Mouse (Mus musculus): ENCODE results near the gene Six3.

Six3 gene

DNA sequence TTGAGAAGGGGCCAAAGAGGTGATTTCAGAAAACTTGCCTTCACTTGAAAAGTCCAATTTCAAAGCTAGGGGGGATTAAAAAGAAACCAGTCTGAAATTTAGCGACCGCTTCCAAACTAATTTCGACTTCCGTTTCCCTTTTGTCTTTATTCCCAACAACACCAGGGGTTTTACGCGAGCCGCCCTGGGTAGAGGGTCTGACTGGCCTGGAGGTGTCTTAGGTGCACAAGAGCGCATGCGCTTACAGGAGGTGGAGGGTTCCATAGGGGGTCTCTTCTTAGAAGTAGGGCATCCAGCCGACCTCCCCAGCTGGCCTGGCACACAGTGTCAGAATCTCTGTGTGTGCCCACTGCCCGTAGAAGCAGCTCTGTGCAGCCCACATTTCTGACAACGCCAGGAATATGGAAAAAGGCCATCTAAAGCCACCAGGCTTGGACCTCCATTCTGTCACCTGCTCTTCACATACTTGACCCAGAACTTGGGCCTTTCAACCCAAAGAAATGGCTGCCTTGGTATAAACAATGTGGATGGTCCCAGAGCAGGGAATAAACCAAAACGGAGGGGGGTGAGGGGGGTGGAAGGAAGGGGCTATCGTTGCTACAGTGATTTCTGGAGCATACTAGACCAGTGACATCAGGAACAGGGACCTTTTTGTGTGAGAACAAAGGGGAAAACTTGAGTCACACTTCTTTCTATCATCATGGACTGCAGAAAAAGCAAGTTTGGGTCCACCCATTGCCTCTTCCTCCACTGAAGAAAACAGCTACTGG is 12.9 kb downstream of the Six3 start:
- DNase-seq (ENCODE audit: low spot score), result no peak

DNA sequence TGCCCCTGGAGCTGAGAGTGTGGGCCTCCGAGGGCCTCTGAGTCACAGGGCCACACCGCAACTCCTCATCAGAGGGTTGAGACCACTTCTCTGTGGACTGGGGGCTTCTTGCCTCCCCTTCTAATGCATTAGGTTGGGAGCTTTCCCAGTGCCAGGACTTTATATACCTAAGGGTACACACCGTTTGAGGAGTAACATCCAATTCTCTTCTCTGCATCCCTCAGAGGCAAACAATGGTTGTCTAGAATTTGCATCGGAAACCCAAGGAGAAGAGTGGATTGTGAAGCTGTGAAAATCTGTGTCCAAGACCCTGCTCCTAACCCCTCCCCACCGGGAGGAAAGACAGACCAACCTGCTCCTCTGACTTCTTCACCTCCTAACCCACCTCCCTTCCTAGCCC is 14.3 kb downstream of the Six3 start:
- DNase-seq (ENCODE audit: low spot score), result no peak

DNA sequence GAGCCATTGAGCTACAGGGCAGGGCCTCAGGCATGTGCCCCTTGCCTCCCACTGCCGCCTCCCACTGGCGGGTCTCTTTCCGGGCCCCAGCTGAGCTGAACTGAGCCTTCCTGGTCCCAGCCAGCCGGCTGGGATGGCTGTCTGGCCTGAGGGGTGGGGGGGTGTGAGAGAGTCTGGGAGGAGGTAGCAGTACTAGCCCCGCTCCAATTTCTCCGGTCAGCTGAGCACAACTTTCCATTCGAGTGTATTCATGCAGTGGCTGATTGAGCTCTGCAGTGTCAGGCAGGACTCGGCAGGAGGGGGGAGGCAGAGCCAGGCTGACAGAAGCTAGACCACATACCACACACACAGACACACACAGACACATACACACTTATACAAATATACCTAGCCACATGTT is 15.4 kb downstream of the Six3 start:
- DNase-seq (ENCODE audit: low spot score), result no peak

DNA sequence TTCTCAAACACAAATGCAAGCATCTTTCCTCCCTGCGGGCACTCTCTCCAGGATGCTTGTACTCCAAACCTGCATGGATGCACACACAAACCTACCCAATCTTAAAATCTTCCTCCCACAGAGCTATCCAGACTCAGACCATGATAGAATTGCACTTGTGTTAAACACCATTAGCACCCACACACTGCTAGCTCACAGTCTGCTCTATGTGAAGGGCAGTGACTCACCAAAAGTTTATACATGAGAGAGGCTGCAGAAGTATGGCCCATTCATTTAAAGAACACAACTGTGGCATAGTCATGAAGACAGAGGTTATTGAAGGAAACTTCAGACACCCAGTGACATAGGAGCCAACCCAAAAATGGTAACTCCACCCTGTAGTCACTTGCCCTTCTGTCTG is 16.0 kb downstream of the Six3 start:
- DNase-seq (ENCODE audit: low spot score), result no peak

DNA sequence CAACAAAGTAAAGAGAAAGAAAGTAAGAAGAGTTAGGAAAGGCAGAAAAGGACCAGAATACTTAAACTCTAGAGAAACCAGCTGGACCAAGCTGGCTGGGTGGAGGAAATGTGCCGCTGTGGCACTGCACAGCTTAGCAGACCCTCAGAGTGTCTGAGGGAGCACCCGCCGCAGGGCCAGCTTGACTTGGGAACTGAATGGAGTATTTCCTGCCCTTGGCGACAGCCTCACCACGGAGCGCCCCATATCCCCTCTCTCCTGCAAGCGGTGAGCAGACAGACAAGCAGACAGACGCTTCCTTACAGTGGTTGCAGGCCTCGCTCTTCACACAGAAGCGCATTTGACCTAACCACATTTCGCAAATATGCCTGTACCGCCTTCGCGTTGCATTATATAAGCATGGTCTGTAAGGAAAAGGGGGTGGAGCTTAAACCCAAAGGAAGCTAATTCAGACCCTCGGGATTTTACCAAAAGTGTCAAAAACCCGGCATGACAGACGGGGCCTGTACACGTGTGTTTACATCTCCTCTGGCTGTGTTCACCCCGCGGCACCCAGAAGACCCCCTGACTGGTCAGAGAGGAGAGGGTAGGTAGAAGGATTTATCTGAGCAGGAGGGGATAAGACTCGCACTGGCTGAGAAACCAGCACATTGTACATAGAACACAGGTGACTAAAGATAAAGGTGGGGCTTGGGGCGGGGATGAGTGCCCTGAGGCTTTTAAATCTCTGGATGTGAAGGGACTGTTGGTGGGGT is 17.1 kb downstream of the Six3 start:
- no peak for DNase-seq (ENCODE audit: low spot score)

DNA sequence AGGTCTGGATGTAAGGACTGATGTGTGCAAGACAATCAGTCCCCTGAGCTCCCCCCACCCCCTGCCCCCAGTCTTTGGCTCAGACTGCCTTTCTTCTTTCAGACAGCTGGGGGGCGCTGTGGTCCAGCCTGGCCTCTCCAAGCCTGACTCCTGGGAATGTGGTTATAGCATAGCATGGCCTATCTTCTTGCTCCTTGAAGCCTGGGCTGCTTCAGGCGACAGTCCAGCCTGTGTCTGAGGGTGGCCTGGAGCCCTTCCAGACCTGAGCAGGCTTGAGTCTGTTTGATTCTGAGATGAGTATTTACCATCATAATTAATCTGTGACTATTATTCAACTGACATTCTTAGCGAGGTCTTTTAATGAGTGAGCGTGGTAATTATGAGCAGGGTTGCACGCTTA is 17.7 kb downstream of the Six3 start:
- peak; percentile 10 for DNase-seq (ENCODE audit: low spot score)

DNA sequence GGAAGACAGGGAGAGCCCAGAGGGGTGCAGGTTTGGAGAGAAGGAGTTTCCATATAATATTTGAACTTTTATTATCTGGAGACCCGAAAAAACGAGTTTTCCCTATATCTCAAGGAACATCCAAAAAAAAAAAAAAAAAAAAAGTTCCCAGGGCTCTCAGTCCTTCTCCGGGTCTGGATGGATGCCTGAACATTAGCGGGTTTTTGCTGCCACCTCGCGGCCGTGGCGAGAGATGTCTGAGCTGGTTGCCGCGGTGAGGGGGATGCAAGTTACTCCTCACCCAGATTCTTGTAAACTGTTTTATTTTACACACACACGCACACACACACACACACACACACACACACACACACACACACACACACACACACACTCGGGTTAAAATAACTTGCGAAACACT is 20.2 kb downstream of the Six3 start:
- DNase-seq (ENCODE audit: low spot score), result peak; percentile 71

DNA sequence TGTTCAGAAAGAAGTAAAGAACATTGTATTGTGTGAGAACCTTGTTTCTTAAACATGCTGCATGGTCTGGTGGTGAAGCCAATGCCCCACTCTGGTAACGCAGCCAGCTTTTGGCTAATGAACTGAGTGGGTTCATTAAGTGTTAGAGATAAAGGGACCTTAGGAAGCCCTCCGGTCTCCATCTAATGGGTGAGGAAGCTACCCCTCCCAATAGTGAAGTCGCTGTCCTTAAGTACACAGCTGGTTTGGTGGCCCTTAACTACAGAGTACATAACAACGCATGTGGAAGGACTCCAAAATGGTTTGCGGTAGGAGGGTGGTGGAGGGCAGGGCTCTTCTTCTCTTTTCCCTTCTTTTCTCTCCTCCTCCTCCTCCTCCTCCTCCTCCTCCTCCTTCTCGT is 24.5 kb downstream of the Six3 start:
- peak; percentile 11 for DNase-seq (ENCODE audit: low spot score)

DNA sequence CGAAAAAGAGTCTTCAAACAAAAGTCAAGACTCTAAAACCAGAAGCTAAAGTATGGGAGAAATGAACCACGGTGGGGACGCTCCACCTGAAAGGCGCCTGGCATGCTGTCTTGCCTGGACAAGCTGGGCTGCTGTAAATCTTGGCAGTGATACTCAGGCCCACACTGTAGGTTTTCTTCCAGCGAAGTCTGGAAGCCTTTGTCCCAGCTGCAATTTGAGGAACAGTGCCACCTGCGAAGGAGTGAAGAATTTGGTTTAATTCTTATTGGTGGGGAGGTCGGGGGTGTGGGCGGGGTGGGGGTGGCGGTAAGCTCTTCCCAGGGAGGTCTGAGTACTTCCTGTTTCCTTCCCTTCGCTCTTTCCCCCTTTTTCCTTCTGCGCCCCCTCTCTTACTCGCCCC is 31.9 kb downstream of the Six3 start:
- no peak for DNase-seq (ENCODE audit: low spot score)

DNA sequence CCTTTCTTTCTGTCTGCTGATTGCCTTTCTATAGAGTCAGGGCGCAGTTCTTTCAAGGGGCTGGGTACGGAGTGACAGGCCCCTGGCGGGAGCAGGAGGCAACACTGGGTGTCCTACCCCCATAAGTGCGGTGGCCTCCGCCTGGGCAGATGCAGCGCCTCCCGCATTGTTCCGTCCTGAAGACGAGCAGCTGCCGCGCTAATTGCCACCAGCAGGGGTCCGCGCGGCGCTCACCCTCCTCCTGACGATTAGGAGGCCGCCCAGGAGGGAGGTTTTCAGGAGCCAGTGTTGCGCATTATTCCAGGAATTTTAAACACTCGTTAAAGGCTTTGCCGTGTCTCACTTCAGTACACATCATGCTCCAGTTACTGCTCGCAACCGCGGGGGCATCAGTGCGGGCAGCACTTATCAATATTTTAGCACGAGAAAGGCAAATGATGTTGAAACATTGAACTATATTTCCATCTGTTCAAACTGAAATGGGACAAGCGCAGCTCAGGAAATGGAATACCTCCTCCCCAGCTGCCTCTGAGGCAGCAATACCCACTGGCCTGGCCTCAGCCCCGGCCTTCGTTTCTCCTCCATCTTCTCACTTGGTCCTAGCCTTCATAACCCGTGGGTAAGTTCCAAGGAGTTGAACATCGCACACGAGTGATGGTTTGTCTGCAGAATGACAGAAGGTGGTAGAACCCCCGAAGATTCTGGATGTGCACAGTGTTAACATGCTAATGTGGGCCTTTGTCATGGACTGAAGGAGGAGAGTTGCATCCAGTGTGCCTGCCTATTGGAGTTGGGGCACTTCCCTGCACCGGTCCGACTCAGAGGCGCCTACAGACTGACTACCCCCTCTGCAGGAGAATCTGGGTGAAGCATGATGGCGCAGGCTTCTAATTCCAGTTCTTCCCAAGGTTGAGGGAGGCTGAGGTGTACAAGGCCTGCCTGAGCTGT is 32.6 kb downstream of the Six3 start:
- DNase-seq (ENCODE audit: low spot score), result no peak

DNA sequence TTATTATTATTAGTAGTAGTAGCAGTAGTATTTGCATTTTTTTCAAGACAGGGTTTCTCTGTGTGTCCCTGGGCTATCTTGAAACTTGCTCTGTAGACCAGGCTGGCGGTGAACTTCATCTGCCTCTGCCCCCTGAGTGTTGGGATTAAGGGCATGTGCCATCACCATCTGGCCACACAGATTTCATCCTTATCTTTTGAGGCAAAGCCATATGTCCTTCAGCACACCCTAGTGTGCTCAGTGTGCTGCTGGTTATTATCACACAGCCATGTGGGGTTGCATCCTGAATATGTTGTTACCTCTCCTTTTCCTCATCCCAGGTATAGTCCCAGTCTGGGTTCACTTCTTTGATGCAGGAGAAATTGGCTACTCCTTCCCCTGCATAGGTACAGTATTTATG is 46.6 kb downstream of the Six3 start:
- DNase-seq (ENCODE audit: low spot score), result no peak

DNA sequence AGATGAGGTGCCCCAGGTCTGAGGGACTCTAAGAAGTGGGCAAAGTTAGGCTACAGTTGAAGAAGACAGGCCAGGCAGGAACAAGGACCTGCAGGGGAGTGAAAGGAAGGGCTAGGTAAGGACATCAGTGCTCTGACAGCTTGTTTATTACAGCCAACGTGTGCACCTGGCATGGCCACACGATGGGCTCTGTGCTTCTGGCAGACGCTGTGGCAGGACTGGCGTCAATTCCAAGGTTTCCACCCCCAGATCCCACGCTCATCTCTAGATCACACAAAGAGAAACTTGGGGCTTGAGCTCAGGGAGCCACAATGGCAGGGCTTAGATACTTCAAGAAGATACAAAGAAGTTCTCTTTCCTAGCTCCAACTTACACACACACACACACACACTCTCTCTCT is 48.1 kb downstream of the Six3 start:
- no peak for DNase-seq (ENCODE audit: low spot score)

DNA sequence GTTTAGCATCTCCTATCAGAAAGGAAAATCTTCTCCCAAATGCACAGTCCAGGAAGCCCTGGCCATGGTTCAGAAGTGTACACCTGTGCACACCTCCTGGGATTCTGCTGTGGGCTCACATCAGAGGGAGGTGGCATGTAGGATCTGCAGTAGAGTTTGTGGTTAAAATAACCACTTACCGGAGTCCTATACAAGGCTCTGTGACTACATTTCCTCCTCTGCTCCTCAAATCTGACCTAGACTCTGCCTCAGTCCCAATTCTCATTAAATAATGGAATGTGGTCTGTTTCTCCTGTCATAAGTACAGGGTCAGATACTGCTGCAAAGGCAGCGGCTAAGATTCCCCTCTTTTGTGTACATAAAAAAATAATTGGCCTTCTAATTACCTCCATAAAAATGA is 50.8 kb downstream of the Six3 start:
- DNase-seq (ENCODE audit: low spot score), result no peak

DNA sequence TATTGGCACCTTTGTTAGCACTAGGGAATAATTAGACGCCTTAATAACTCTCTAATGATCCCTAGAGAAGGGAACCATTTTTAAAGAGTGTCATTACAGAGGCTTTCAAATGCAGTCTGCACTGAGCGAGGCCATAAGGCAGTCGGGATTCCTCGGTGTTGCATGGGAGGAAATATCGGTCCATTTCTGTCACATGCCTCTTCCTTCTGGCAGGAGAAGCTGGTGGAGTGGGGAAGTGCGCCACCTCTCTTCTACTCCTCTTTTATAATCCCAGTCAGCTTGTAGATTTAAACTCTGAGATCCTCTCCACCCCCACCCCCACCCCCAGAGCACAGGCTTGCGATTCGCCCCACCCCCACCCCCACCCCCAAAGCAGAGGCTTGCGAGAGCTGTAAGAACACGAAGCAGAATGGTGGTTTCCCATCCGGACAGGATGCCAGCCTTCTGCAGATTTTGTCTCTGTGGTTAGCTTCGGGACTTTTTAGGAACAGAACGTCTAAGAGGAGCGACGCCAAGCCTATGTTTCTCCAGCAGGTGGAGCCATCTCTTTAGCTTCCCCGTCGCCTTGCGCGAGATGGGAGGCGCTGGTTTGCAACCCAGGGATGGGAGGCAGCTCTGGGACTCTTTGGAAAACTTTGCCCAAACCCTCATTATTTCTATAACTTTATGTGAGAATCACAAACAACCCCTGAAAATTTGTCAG is 51.4 kb downstream of the Six3 start:
- peak; percentile 84 for DNase-seq (ENCODE audit: low spot score)
